In genomic region chr12:30369786-30370185, GRCm38 (mm10) we compare ENCODE assay signal across 8 mouse cellular contexts. TPM values are rescaled to one million over a fixed set of nuclear protein-coding genes. Genes with fewer than 3 reads are reported as not detected.
DNase-seq lines count a peak whose midpoint lies in the region; ATAC-seq lines count a peak whose summit lies in the region.

No protein-coding gene starts in this region.

- WGBS in kidney, embryonic 14.5 days = 12% methylated on average over 6 of the region's 6 CpGs
- 10% methylated on average over 6 of the region's 6 CpGs for WGBS in limb, embryonic 10.5 days
- WGBS in neural tube, embryonic 15.5 days = 7% methylated on average over 6 of the region's 6 CpGs

- no peak overlapping the region for H3K4me2 ChIP-seq in kidney, embryonic 14.5 days (replicated peaks; ENCODE audit: low read depth, low read length)
- H3K4me2 ChIP-seq in neural tube, embryonic 15.5 days = peak overlapping the region; percentile 31

- 0 out of 2 replicates have a peak, but pooled peaks cover 6% of the 10 kb centered on the region for H3K4me1 ChIP-seq in kidney, embryonic 14.5 days (ENCODE audit: control insufficient read depth, insufficient read depth, low read length)
- peaks cover 10% of the 10 kb centered on the region for H3K4me1 ChIP-seq in limb, embryonic 10.5 days
- peaks cover 12% of the 10 kb centered on the region for H3K4me1 ChIP-seq in neural tube, embryonic 15.5 days

- peaks cover 9% of the 10 kb centered on the region for H3K27me3 ChIP-seq in kidney, embryonic 14.5 days (ENCODE audit: control insufficient read depth, insufficient read depth, low read length)
- peaks cover 47% of the 10 kb centered on the region for H3K27me3 ChIP-seq in limb, embryonic 10.5 days (ENCODE audit: low read depth, poor library complexity, severe bottlenecking)
- no peaks in the 10 kb centered on the region for H3K27me3 ChIP-seq in neural tube, embryonic 15.5 days (replicated peaks)

- peak; percentile 73 for DNase-seq in 3T3-L1 (ENCODE audit: low read depth, low spot score)
- peak; percentile 83 for DNase-seq in adrenal gland, adult 2 months
- DNase-seq in embryo, embryonic 11 days = peak; percentile 85
- peak; percentile 64 to 77 for DNase-seq in gastrocnemius, postnatal 4 days (ENCODE audit: low spot score in 2 of 2)
- peak; percentile 83 for DNase-seq in limb, embryonic 10.5 days (ENCODE audit: low spot score)
- DNase-seq in urinary bladder, postnatal 36 days (ENCODE audit: low spot score in 2 of 2) = peak; percentile 66 to 75

- H3K9ac ChIP-seq in kidney, embryonic 14.5 days (ENCODE audit: low read depth, low read length) = no peak overlapping the region
- no peak overlapping the region for H3K9ac ChIP-seq in neural tube, embryonic 15.5 days (replicated peaks)

- no peaks in the 10 kb centered on the region for H3K36me3 ChIP-seq in kidney, embryonic 14.5 days (ENCODE audit: control insufficient read depth, insufficient read depth, low read length)
- no peaks in the 10 kb centered on the region for H3K36me3 ChIP-seq in limb, embryonic 10.5 days
- H3K36me3 ChIP-seq in neural tube, embryonic 15.5 days = no peaks in the 10 kb centered on the region

- no peak overlapping the region for H3K27ac ChIP-seq in kidney, embryonic 14.5 days (ENCODE audit: low read depth, low read length)
- no peak overlapping the region for H3K27ac ChIP-seq in limb, embryonic 10.5 days
- no peak overlapping the region for H3K27ac ChIP-seq in neural tube, embryonic 15.5 days (replicated peaks)

- no peak overlapping the region for H3K4me3 ChIP-seq in kidney, embryonic 14.5 days (ENCODE audit: low read length)
- no peak overlapping the region for H3K4me3 ChIP-seq in limb, embryonic 10.5 days
- no peak overlapping the region for H3K4me3 ChIP-seq in neural tube, embryonic 15.5 days (replicated peaks)

- 0 out of 2 replicates have a peak, but pooled peaks have one; percentile 21 for ATAC-seq in kidney, embryonic 14.5 days (ENCODE audit: low FRiP score, low TSS enrichment)
- peak; percentile 58; the same call in 1 of the 2 replicates for ATAC-seq in neural tube, embryonic 15.5 days (ENCODE audit: low FRiP score)

- H3K9me3 ChIP-seq in kidney, embryonic 14.5 days (ENCODE audit: control insufficient read depth, low read length) = no peaks in the 10 kb centered on the region
- H3K9me3 ChIP-seq in limb, embryonic 10.5 days (replicated peaks) = no peaks in the 10 kb centered on the region
- no peaks in the 10 kb centered on the region for H3K9me3 ChIP-seq in neural tube, embryonic 15.5 days (replicated peaks)

RNA-seq across cellular contexts. Expression of gene Sntg2, which starts 3.4 kb away (rescaled TPM):
- 1 to 10 TPM in 1 of 2 experiments, under 1 TPM in 1; 0.76 to 1.1 TPM for total RNA-seq in adrenal gland, adult 2 months (2021)
- 0.54 and 1.0 TPM in 2 replicates for polyA plus RNA-seq in adrenal gland, adult 2 months (2012; rRNA removed)
- total RNA-seq in gastrocnemius, postnatal 4 days (2021) = 1 to 10 TPM; 1.2 to 1.5 TPM
- polyA plus RNA-seq in kidney, embryonic 14.5 days (2014; fragmentation: Nextera tagmentation; extraction: Ambion mirVana) = 2.2 and 2.9 TPM in 2 replicates
- polyA plus RNA-seq in limb, embryonic 10.5 days (2016; fragmentation: Nextera tagmentation; extraction: Ambion mirVana) = 0.31 and 0.58 TPM in 2 replicates
- 5.3 and 12.6 TPM in 2 replicates for polyA plus RNA-seq in neural tube, embryonic 15.5 days (2015; fragmentation: Nextera tagmentation; extraction: Ambion mirVana)
